Mouse (Mus musculus): ENCODE results near the gene Oma1. TPM values are rescaled to one million over a fixed set of nuclear protein-coding genes. Genes with fewer than 3 reads are reported as not detected.

The Oma1 gene
- polyA plus RNA-seq, 1 experiment, result 7.2 TPM

- Histone ChIP-seq H3ac (ENCODE audit: control insufficient read depth, insufficient read length) (no peak overlapping the region), H3K79me2 (ENCODE audit: control insufficient read depth, insufficient read depth) (no peaks in the 10 kb centered on the region), H3K27me3 (ENCODE audit: control insufficient read depth, insufficient read depth, insufficient read length) (no peaks in the 10 kb centered on the region), H3K4me2 (ENCODE audit: low read depth) (no peak overlapping the region), H3K36me3 (ENCODE audit: control insufficient read depth, insufficient read depth) (no peaks in the 10 kb centered on the region), H3K4me3 (no peak overlapping the region)
- TF ChIP-seq SRF (IDR thresholded peaks at IDR 0.05; ENCODE audit: control insufficient read depth, insufficient read length, low read depth), result no peak
These were observed 9.8 kb upstream of the Oma1 start for GRCm38 (mm10) chr4:103303851-103304250.

GRCm38 (mm10) chr4:103314526-103314910, 906 bp downstream of the Oma1 start:
- TF ChIP-seq MYOG (IDR thresholded peaks at IDR 0.05; ENCODE audit: control insufficient read depth in 1 of 3, insufficient read depth in 1 of 3, insufficient read length in 2 of 3, low read depth in 2 of 3) (no peak), TCF12 (IDR thresholded peaks at IDR 0.05; ENCODE audit: insufficient read depth, poor library complexity, severe bottlenecking) (no peak), MYOD1 (IDR thresholded peaks at IDR 0.05; ENCODE audit: control insufficient read depth in 1 of 3, insufficient read length in 2 of 3, low read depth in 2 of 3) (no peak), MAX (IDR thresholded peaks at IDR 0.05; ENCODE audit: low read depth) (no peak), SRF (IDR thresholded peaks at IDR 0.05; ENCODE audit: control insufficient read depth, insufficient read length, low read depth) (no peak), TCF3 (IDR thresholded peaks at IDR 0.05; ENCODE audit: insufficient read length, low read depth) (no peak), POLR2A (IDR thresholded peaks at IDR 0.05; ENCODE audit: insufficient read length, low read depth) (no peak), E2F4 (IDR thresholded peaks at IDR 0.05; ENCODE audit: insufficient read depth) (no peak), REST (IDR thresholded peaks at IDR 0.05; ENCODE audit: insufficient read depth, insufficient read length) (no peak), POLR2AphosphoS2 (IDR thresholded peaks at IDR 0.05; ENCODE audit: insufficient read length, low read depth) (no peak), CEBPB (IDR thresholded peaks at IDR 0.05; ENCODE audit: insufficient read depth, poor library complexity, severe bottlenecking) (no peak), USF1 (IDR thresholded peaks at IDR 0.05; ENCODE audit: low read depth) (no peak)
- H3ac ChIP-seq (ENCODE audit: control insufficient read depth, insufficient read length), result peak overlapping the region; percentile 79
- H3K4me3 ChIP-seq, result peak overlapping the region; percentile 40
- H3K4me2 ChIP-seq (ENCODE audit: low read depth), result peak overlapping the region; percentile 62
- H3K79me2 ChIP-seq (ENCODE audit: control insufficient read depth, insufficient read depth), result no peaks in the 10 kb centered on the region
- no peaks in the 10 kb centered on the region for H3K27me3 ChIP-seq (ENCODE audit: control insufficient read depth, insufficient read depth, insufficient read length)
- no peaks in the 10 kb centered on the region for H3K36me3 ChIP-seq (ENCODE audit: control insufficient read depth, insufficient read depth)

- no peak overlapping the region for H3K4me3 ChIP-seq
- H3K79me2 ChIP-seq (ENCODE audit: control insufficient read depth, insufficient read depth), result no peaks in the 10 kb centered on the region
- no peaks in the 10 kb centered on the region for H3K27me3 ChIP-seq (ENCODE audit: control insufficient read depth, insufficient read depth, insufficient read length)
- no peaks in the 10 kb centered on the region for H3K36me3 ChIP-seq (ENCODE audit: control insufficient read depth, insufficient read depth)
- no peak for TF ChIP-seq CEBPB (IDR thresholded peaks at IDR 0.05; ENCODE audit: insufficient read depth, poor library complexity, severe bottlenecking)
- no peak for TF ChIP-seq E2F4 (IDR thresholded peaks at IDR 0.05; ENCODE audit: insufficient read depth)
- TF ChIP-seq USF1 (IDR thresholded peaks at IDR 0.05; ENCODE audit: low read depth), result no peak
- no peak for TF ChIP-seq REST (IDR thresholded peaks at IDR 0.05; ENCODE audit: insufficient read depth, insufficient read length)
- TF ChIP-seq MAX (IDR thresholded peaks at IDR 0.05; ENCODE audit: low read depth), result no peak
- TF ChIP-seq TCF12 (IDR thresholded peaks at IDR 0.05; ENCODE audit: insufficient read depth, poor library complexity, severe bottlenecking), result no peak
- TF ChIP-seq MYOD1 (IDR thresholded peaks at IDR 0.05; ENCODE audit: control insufficient read depth in 1 of 3, insufficient read length in 2 of 3, low read depth in 2 of 3), result no peak
- no peak for TF ChIP-seq POLR2AphosphoS2 (IDR thresholded peaks at IDR 0.05; ENCODE audit: insufficient read length, low read depth)
- H3ac ChIP-seq (ENCODE audit: control insufficient read depth, insufficient read length), result no peak overlapping the region
- no peak overlapping the region for H3K4me2 ChIP-seq (ENCODE audit: low read depth)
These were observed 2.2 kb downstream of the Oma1 start for GRCm38 (mm10) chr4:103315861-103316260.

- TF ChIP-seq TCF3 (IDR thresholded peaks at IDR 0.05; ENCODE audit: insufficient read length, low read depth), result no peak
- TF ChIP-seq USF1 (IDR thresholded peaks at IDR 0.05; ENCODE audit: low read depth), result no peak
- TF ChIP-seq SRF (IDR thresholded peaks at IDR 0.05; ENCODE audit: control insufficient read depth, insufficient read length, low read depth), result no peak
- TF ChIP-seq E2F4 (IDR thresholded peaks at IDR 0.05; ENCODE audit: insufficient read depth), result no peak
- no peak for TF ChIP-seq MAX (IDR thresholded peaks at IDR 0.05; ENCODE audit: low read depth)
- no peak for TF ChIP-seq CEBPB (IDR thresholded peaks at IDR 0.05; ENCODE audit: insufficient read depth, poor library complexity, severe bottlenecking)
- TF ChIP-seq TCF12 (IDR thresholded peaks at IDR 0.05; ENCODE audit: insufficient read depth, poor library complexity, severe bottlenecking), result no peak
- no peak for TF ChIP-seq MYOG (IDR thresholded peaks at IDR 0.05; ENCODE audit: control insufficient read depth in 1 of 3, insufficient read depth in 1 of 3, insufficient read length in 2 of 3, low read depth in 2 of 3)
- TF ChIP-seq POLR2A (IDR thresholded peaks at IDR 0.05; ENCODE audit: insufficient read length, low read depth), result no peak
- TF ChIP-seq REST (IDR thresholded peaks at IDR 0.05; ENCODE audit: insufficient read depth, insufficient read length), result no peak
- no peak for TF ChIP-seq MYOD1 (IDR thresholded peaks at IDR 0.05; ENCODE audit: control insufficient read depth in 1 of 3, insufficient read length in 2 of 3, low read depth in 2 of 3)
- no peak for TF ChIP-seq POLR2AphosphoS2 (IDR thresholded peaks at IDR 0.05; ENCODE audit: insufficient read length, low read depth)
- Histone ChIP-seq H3K36me3 (ENCODE audit: control insufficient read depth, insufficient read depth) (no peaks in the 10 kb centered on the region), H3ac (ENCODE audit: control insufficient read depth, insufficient read length) (no peak overlapping the region), H3K27me3 (ENCODE audit: control insufficient read depth, insufficient read depth, insufficient read length) (no peaks in the 10 kb centered on the region), H3K4me3 (no peak overlapping the region), H3K79me2 (ENCODE audit: control insufficient read depth, insufficient read depth) (no peaks in the 10 kb centered on the region), H3K4me2 (ENCODE audit: low read depth) (no peak overlapping the region)
These were observed 7.8 kb downstream of the Oma1 start for GRCm38 (mm10) chr4:103321461-103321860.

- Histone ChIP-seq H3K36me3 (ENCODE audit: control insufficient read depth, insufficient read depth) (no peaks in the 10 kb centered on the region), H3ac (ENCODE audit: control insufficient read depth, insufficient read length) (no peak overlapping the region), H3K4me2 (ENCODE audit: low read depth) (no peak overlapping the region), H3K4me3 (no peak overlapping the region), H3K27me3 (ENCODE audit: control insufficient read depth, insufficient read depth, insufficient read length) (no peaks in the 10 kb centered on the region), H3K79me2 (ENCODE audit: control insufficient read depth, insufficient read depth) (no peaks in the 10 kb centered on the region)
- peak in 1 of 3 experiments; percentile 24 for TF ChIP-seq MYOD1 (IDR thresholded peaks at IDR 0.05; ENCODE audit: control insufficient read depth in 1 of 3, insufficient read length in 2 of 3, low read depth in 2 of 3)
- no peak for TF ChIP-seq MAX (IDR thresholded peaks at IDR 0.05; ENCODE audit: low read depth)
These were observed 11.3 kb downstream of the Oma1 start for GRCm38 (mm10) chr4:103324688-103325451.

Data from myocyte (in vitro differentiated cells).